Mouse (Mus musculus): ENCODE results near the gene Fam178b.

Gene Fam178b

GRCm38 (mm10) chr1:36682620-36683355 lies at the start of gene Fam178b:
Gene Fam178b, minus strand, starts transcription at chr1:36683183.
- no peak for DNase-seq (ENCODE audit: low spot score in 2 of 2)

GRCm38 (mm10) chr1:36724057-36724431 lies 41.1 kb upstream of the Fam178b start:
- DNase-seq (ENCODE audit: low spot score in 2 of 2) = no peak

- no peak for DNase-seq (ENCODE audit: low spot score in 2 of 2)
Measured at GRCm38 (mm10) chr1:36723146-36724056, 40.4 kb upstream of the Fam178b start.

- DNase-seq (ENCODE audit: low spot score in 2 of 2) = no peak
Measured at GRCm38 (mm10) chr1:36718786-36719185, 35.8 kb upstream of the Fam178b start.

- no peak for DNase-seq (ENCODE audit: low spot score in 2 of 2)
Measured at GRCm38 (mm10) chr1:36714311-36714710, 31.3 kb upstream of the Fam178b start, which contains the start of gene Actr1b. Gene Actr1b, minus strand, starts transcription at chr1:36714422.

GRCm38 (mm10) chr1:36711104-36711503 lies 28.1 kb upstream of the Fam178b start:
- no peak for DNase-seq (ENCODE audit: low spot score in 2 of 2)

GRCm38 (mm10) chr1:36709854-36710280 lies 26.9 kb upstream of the Fam178b start, which contains the start of gene 4933424G06Rik:
Gene 4933424G06Rik, plus strand, starts transcription at chr1:36710149.
- peak; percentile 96 for DNase-seq (ENCODE audit: low spot score in 2 of 2)

GRCm38 (mm10) chr1:36709055-36709853 lies 26.3 kb upstream of the Fam178b start:
- no peak for DNase-seq (ENCODE audit: low spot score in 2 of 2)

- DNase-seq (ENCODE audit: low spot score in 2 of 2) = no peak
Measured at GRCm38 (mm10) chr1:36708626-36709025, 25.6 kb upstream of the Fam178b start.

- DNase-seq (ENCODE audit: low spot score in 2 of 2) = no peak
Measured at GRCm38 (mm10) chr1:36707797-36708196, 24.8 kb upstream of the Fam178b start.

GRCm38 (mm10) chr1:36707166-36707565 lies 24.2 kb upstream of the Fam178b start:
- DNase-seq (ENCODE audit: low spot score in 2 of 2) = no peak

GRCm38 (mm10) chr1:36697030-36697429 lies 14.0 kb upstream of the Fam178b start:
- no peak for DNase-seq (ENCODE audit: low spot score in 2 of 2)

GRCm38 (mm10) chr1:36696411-36696810 lies 13.4 kb upstream of the Fam178b start:
- no peak for DNase-seq (ENCODE audit: low spot score in 2 of 2)

GRCm38 (mm10) chr1:36694871-36695270 lies 11.9 kb upstream of the Fam178b start:
- no peak for DNase-seq (ENCODE audit: low spot score in 2 of 2)

- DNase-seq (ENCODE audit: low spot score in 2 of 2) = peak; percentile 91 to 95
Measured at GRCm38 (mm10) chr1:36691271-36692155, 8.5 kb upstream of the Fam178b start, which contains the start of gene Cox5b. Gene Cox5b, plus strand, starts transcription at chr1:36691449.

GRCm38 (mm10) chr1:36690671-36691235 lies 7.8 kb upstream of the Fam178b start:
- DNase-seq (ENCODE audit: low spot score in 2 of 2) = no peak

GRCm38 (mm10) chr1:36683810-36684467 lies 956 bp upstream of the Fam178b start:
- DNase-seq (ENCODE audit: low spot score in 2 of 2) = peak; percentile 62 to 76

GRCm38 (mm10) chr1:36680893-36681292 lies 2.1 kb downstream of the Fam178b start:
- DNase-seq (ENCODE audit: low spot score in 2 of 2) = no peak

GRCm38 (mm10) chr1:36674936-36675335 lies 8.0 kb downstream of the Fam178b start:
- DNase-seq (ENCODE audit: low spot score in 2 of 2) = no peak
